Mouse (Mus musculus) testis, adult 2 months (tissue): ENCODE data around the gene Itpr3. TPM values are rescaled to one million over a fixed set of nuclear protein-coding genes. Genes with fewer than 3 reads are reported as not detected.

Experiments
- H3K27ac ChIP-seq: fragments of 200-500 bp; 2 replicates; pipeline ENCODE4 v1.5.1; 2012; ENCODE audit warnings: low read depth, low read length; ENCODE audit not compliant: control insufficient read depth, insufficient read depth
- H3K27me3 ChIP-seq: fragments of 200-500 bp; 2 replicates; pipeline ENCODE4 v1.6.1; 2012; ENCODE audit warnings: mild to moderate bottlenecking, low read length, moderate library complexity; ENCODE audit not compliant: control insufficient read depth, insufficient read depth
- H3K36me3 ChIP-seq: fragments of 200-500 bp; 2 replicates; pipeline ENCODE4 v1.6.1; 2012; ENCODE audit warnings: mild to moderate bottlenecking, low read length; ENCODE audit not compliant: control insufficient read depth, insufficient read depth
- H3K4me1 ChIP-seq: fragments of 200-500 bp; 2 replicates; pipeline ENCODE4 v1.6.1; 2012; ENCODE audit warnings: low read length; ENCODE audit not compliant: control insufficient read depth, insufficient read depth
- H3K4me3 ChIP-seq: fragments of 200-500 bp; 2 replicates; pipeline ENCODE4 v1.5.1; 2012; ENCODE audit warnings: low read depth, mild to moderate bottlenecking, low read length, moderate library complexity, mixed read lengths; ENCODE audit not compliant: control insufficient read depth
- CTCF ChIP-seq: fragments of 200-500 bp; IDR thresholded peaks from 2 replicates; pipeline ENCODE4 v1.5.1; 2012; ENCODE audit warnings: low read depth, mild to moderate bottlenecking, inconsistent platforms, low read length, moderate library complexity; ENCODE audit not compliant: control insufficient read depth, insufficient read depth, insufficient replicate concordance
- POLR2A ChIP-seq: fragments of 200-500 bp; IDR thresholded peaks from 2 replicates; pipeline ENCODE4 v1.6.1; 2012; ENCODE audit warnings: low read depth, mild to moderate bottlenecking, inconsistent platforms, low read length, moderate library complexity; ENCODE audit not compliant: control insufficient read depth
- polyA plus RNA-seq: library from polyadenylated mRNA; depleted of rRNA; stranded (reverse); fragments of >200 nt; gene quantifications from 2 replicates; pipeline ENCODE4 v1.2.3, GENCODE M21; 2012

The Itpr3 gene
- polyA plus RNA-seq, 1 experiment: 32.7 TPM

DNA sequence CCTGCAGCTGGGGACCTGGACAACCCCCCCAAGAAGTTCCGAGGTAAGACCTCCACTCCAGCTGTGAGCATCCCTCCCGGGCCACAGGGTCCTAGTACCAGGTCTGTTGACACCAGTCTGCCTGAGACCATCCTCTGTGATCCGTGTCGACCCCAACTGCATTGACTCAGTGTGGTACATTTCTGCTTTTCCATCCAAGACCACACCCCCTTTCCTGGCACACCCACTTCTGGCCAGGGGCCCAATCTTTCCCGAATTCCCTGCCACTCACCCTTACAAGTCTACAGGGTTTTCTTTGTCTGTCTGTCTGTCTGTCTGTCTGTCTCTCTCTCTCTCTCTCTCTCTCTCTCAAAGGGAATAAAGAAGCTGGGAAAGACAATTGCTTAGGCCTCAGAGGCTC is 16.0 kb downstream of the Itpr3 start:
- H3K27ac ChIP-seq: no peak overlapping the region
- H3K4me3 ChIP-seq: no peak overlapping the region
- no peaks in the 10 kb centered on the region for H3K36me3 ChIP-seq
- TF ChIP-seq CTCF (no peak), POLR2A (no peak)
- no peaks in the 10 kb centered on the region for H3K27me3 ChIP-seq
- no peaks in the 10 kb centered on the region for H3K4me1 ChIP-seq

- no peak overlapping the region for H3K4me3 ChIP-seq
- no peak for TF ChIP-seq CTCF
- no peak for TF ChIP-seq POLR2A
- no peak overlapping the region for H3K27ac ChIP-seq
- no peaks in the 10 kb centered on the region for H3K4me1 ChIP-seq
- H3K27me3 ChIP-seq: no peaks in the 10 kb centered on the region
- H3K36me3 ChIP-seq: no peaks in the 10 kb centered on the region
Measured at GRCm38 (mm10) chr17:27073778-27074177, 16.7 kb downstream of the Itpr3 start.

- Histone ChIP-seq H3K36me3 (no peaks in the 10 kb centered on the region), H3K4me1 (no peaks in the 10 kb centered on the region), H3K27me3 (no peaks in the 10 kb centered on the region), H3K27ac (no peak overlapping the region), H3K4me3 (no peak overlapping the region)
- TF ChIP-seq CTCF (no peak), POLR2A (no peak)
Measured at GRCm38 (mm10) chr17:27074236-27074635, 17.1 kb downstream of the Itpr3 start.

- no peaks in the 10 kb centered on the region for H3K27me3 ChIP-seq
- no peaks in the 10 kb centered on the region; the same call in 1 of the 2 replicates for H3K4me1 ChIP-seq
- no peak for TF ChIP-seq CTCF
- no peak for TF ChIP-seq POLR2A
- no peaks in the 10 kb centered on the region for H3K36me3 ChIP-seq
- H3K27ac ChIP-seq: no peak overlapping the region
- H3K4me3 ChIP-seq: no peak overlapping the region
Measured at GRCm38 (mm10) chr17:27074849-27075745, 18.0 kb downstream of the Itpr3 start.

GRCm38 (mm10) chr17:27077133-27077532 is 20.0 kb downstream of the Itpr3 start:
- Histone ChIP-seq H3K4me1 (no peaks in the 10 kb centered on the region; the same call in 1 of the 2 replicates), H3K27me3 (no peaks in the 10 kb centered on the region), H3K27ac (no peak overlapping the region), H3K4me3 (no peak overlapping the region), H3K36me3 (no peaks in the 10 kb centered on the region)
- peak; percentile 53; the same call in 1 of the 2 replicates for TF ChIP-seq CTCF
- no peak for TF ChIP-seq POLR2A

DNA sequence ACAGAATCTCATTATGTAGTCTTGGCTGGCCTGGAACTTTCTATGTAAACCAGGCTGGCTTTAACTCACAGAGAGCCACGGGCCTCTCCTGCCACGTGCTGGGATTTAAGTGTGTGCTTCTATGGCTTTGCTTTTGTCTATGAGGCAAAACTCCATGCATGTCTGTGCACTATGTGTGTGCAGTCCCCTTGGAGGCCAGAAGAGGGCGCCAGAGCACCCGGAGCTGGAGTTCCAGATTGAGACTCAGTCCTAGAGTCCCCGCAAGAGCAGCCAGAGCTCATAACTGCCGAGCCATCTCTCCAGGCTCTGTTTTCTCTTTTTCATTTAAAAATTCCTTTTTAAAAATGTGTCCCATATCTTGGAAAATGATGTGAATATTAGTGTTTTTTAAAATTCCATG is 20.8 kb downstream of the Itpr3 start:
- TF ChIP-seq POLR2A (no peak), CTCF (peak; percentile 85; the same call in 1 of the 2 replicates)
- Histone ChIP-seq H3K27ac (no peak overlapping the region), H3K4me1 (no peaks in the 10 kb centered on the region; the same call in 1 of the 2 replicates), H3K27me3 (no peaks in the 10 kb centered on the region), H3K36me3 (no peaks in the 10 kb centered on the region), H3K4me3 (no peak overlapping the region)

DNA sequence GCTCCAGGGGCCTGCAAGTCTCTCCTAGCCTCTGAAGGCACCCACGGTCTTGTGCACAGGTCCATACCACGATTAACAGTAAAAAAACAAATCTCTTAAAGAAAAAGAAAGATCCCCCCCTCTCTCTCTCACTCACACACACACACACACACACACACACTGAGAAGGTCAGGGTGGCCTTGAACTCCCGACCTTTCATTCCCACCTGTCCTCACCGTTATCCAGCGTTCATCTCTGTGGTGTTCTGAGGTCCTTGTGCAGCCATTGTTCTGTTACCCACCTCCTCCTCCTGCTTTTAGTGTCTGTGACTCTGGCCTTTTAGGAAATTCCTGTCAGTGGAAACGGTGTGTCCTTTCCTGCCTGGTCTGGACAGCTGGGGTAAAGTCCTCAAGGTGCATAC is 21.4 kb downstream of the Itpr3 start:
- TF ChIP-seq CTCF: no peak
- no peak for TF ChIP-seq POLR2A
- Histone ChIP-seq H3K27ac (no peak overlapping the region), H3K4me3 (no peak overlapping the region), H3K27me3 (no peaks in the 10 kb centered on the region), H3K4me1 (no peaks in the 10 kb centered on the region; the same call in 1 of the 2 replicates), H3K36me3 (no peaks in the 10 kb centered on the region)
